In the genomic region with DNA sequence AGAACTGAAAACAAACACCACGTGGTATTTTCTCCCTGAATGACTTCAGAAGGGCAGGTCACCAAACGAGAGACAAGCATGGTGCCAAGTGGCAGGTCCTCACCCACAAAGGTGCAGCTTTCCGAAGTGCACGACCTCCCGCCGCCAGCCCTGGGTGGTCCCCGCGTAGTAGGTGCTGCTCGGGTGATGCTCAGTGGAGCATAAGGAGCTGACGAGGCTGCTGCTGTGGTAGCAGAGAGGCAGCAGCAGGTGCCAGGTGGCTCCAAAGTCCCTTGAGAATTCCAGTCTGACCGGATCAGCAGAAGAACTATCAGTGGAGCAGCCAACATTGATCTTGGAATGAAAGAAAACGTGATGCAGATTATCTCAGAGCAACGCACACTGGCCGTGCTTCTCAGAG, we compare ENCODE assay signal across 20 mouse cellular contexts.
DNase-seq lines count a peak whose midpoint lies in the region; ATAC-seq lines count a peak whose summit lies in the region.
"Had no signal": no experiment of that assay in that cellular context is flagged by ENCODE, and none has a peak within 500 bp of the region (broad histone marks: within the 10 kb centered on the region; RNA-seq: fewer than 3 reads in every experiment).

No protein-coding gene starts in this region.

- WGBS in embryonic facial prominence, embryonic 14.5 days: 63% methylated on average over 14 of the region's 14 CpGs
- WGBS in embryonic facial prominence, embryonic 10.5 days: 71% methylated on average over 14 of the region's 14 CpGs

- no peaks in the 10 kb centered on the region for H3K27me3 ChIP-seq in embryonic facial prominence, embryonic 14.5 days (replicated peaks; ENCODE audit: control insufficient read depth, insufficient read depth, low read length)
- H3K27me3 ChIP-seq in embryonic facial prominence, embryonic 10.5 days (replicated peaks; ENCODE audit: low read depth, poor library complexity, severe bottlenecking): no peaks in the 10 kb centered on the region
- H3K27me3 ChIP-seq: hindbrain, embryonic 13.5 days; midbrain, embryonic 13.5 days had no signal

- ATAC-seq in embryonic facial prominence, embryonic 14.5 days (ENCODE audit: low read depth): peak; percentile 50; the same call in 1 of the 2 replicates
- ATAC-seq: activated CD4-positive, CD25-positive, alpha-beta regulatory T cell, adult 4 months; midbrain, embryonic 13.5 days had no signal

- H3K27ac ChIP-seq in embryonic facial prominence, embryonic 14.5 days (replicated peaks; ENCODE audit: low read depth, low read length): no peak overlapping the region
- H3K27ac ChIP-seq in embryonic facial prominence, embryonic 10.5 days (replicated peaks): no peak overlapping the region
- H3K27ac ChIP-seq: hindbrain, embryonic 13.5 days; limb, embryonic 10.5 days; midbrain, embryonic 13.5 days had no signal

- H3K4me2 ChIP-seq in embryonic facial prominence, embryonic 14.5 days (ENCODE audit: low read depth, low read length): no peak overlapping the region
- H3K4me2 ChIP-seq: hindbrain, embryonic 13.5 days; liver, embryonic 11.5 days; lung, embryonic 14.5 days; midbrain, embryonic 13.5 days had no signal

- no peaks in the 10 kb centered on the region for H3K9me3 ChIP-seq in embryonic facial prominence, embryonic 14.5 days (ENCODE audit: control insufficient read depth, low read length)
- H3K9me3 ChIP-seq in embryonic facial prominence, embryonic 10.5 days: no peaks in the 10 kb centered on the region
- H3K9me3 ChIP-seq: hindbrain, embryonic 13.5 days; limb, embryonic 10.5 days; midbrain, embryonic 13.5 days had no signal

- H3K4me3 ChIP-seq in embryonic facial prominence, embryonic 14.5 days (ENCODE audit: low read depth, low read length): no peak overlapping the region
- H3K4me3 ChIP-seq in embryonic facial prominence, embryonic 10.5 days: no peak overlapping the region
- H3K4me3 ChIP-seq: hindbrain, embryonic 13.5 days; limb, embryonic 10.5 days; midbrain, embryonic 13.5 days had no signal

- no peak overlapping the region for H3K9ac ChIP-seq in embryonic facial prominence, embryonic 14.5 days (ENCODE audit: low read depth, low read length)
- H3K9ac ChIP-seq: hindbrain, embryonic 13.5 days; lung, embryonic 14.5 days; midbrain, embryonic 13.5 days had no signal

- H3K36me3 ChIP-seq in embryonic facial prominence, embryonic 14.5 days (ENCODE audit: control insufficient read depth, insufficient read depth, low read length): no peaks in the 10 kb centered on the region
- no peaks in the 10 kb centered on the region for H3K36me3 ChIP-seq in embryonic facial prominence, embryonic 10.5 days (replicated peaks)
- H3K36me3 ChIP-seq: hindbrain, embryonic 13.5 days; limb, embryonic 10.5 days; midbrain, embryonic 13.5 days had no signal

- peak; percentile 41 for DNase-seq in embryonic facial prominence, embryonic 14.5 days (ENCODE audit: low spot score)
- DNase-seq in embryonic facial prominence, embryonic 10.5 days (ENCODE audit: low spot score): no peak
- DNase-seq in retina, embryonic 14.5 days (ENCODE audit: low spot score): peak; percentile 39
- no peak for DNase-seq in retina, postnatal 1 day
- peak; percentile 52 for DNase-seq in kidney, postnatal 10 days
- no peak for DNase-seq in ovary, adult 18-20 months (ENCODE audit: low spot score)
- no peak for DNase-seq in thymus, postnatal 25 days
- DNase-seq: adrenal gland, postnatal 14 days; B cell, adult 2 months; cerebellum, adult 9-10 months; gastrocnemius, postnatal 10 days; heart, postnatal 10 days; layer of hippocampus, postnatal 36 days; lung, embryonic 14.5 days; spleen, adult 18-20 months had no signal

- no peaks in the 10 kb centered on the region for H3K4me1 ChIP-seq in embryonic facial prominence, embryonic 14.5 days (ENCODE audit: control insufficient read depth, insufficient read depth, low read length)
- H3K4me1 ChIP-seq in embryonic facial prominence, embryonic 10.5 days: no peaks in the 10 kb centered on the region
- H3K4me1 ChIP-seq: hindbrain, embryonic 13.5 days; limb, embryonic 10.5 days; midbrain, embryonic 13.5 days had no signal

Comparison
In these comparisons a context has a peak if more than half of its experiments do, and no peak if none do; other contexts are left out.
1. DNase-seq: peak in embryonic facial prominence, embryonic 14.5 days (single experiment), retina, embryonic 14.5 days (single experiment) and kidney, postnatal 10 days (single experiment); none in embryonic facial prominence, embryonic 10.5 days (single experiment), retina, postnatal 1 day (single experiment), ovary, adult 18-20 months (single experiment) and thymus, postnatal 25 days (single experiment).